Mouse (Mus musculus): ENCODE data around the gene Gm45521.

Gm45521 gene

GRCm38 (mm10) chr14:7952610-7953254 lies 4.4 kb upstream of the Gm45521 start:
- peak; percentile 35 for DNase-seq (ENCODE audit: low spot score)

- peak; percentile 69 for DNase-seq (ENCODE audit: low spot score)
Measured at GRCm38 (mm10) chr14:7954071-7954471, 3.0 kb upstream of the Gm45521 start.

GRCm38 (mm10) chr14:7956427-7956826 lies 661 bp upstream of the Gm45521 start:
- DNase-seq (ENCODE audit: low spot score): peak; percentile 76

GRCm38 (mm10) chr14:7960616-7961015 lies 3.5 kb downstream of the Gm45521 start:
- DNase-seq (ENCODE audit: low spot score): no peak

GRCm38 (mm10) chr14:7961714-7962113 lies 4.6 kb downstream of the Gm45521 start:
- DNase-seq (ENCODE audit: low spot score): no peak

GRCm38 (mm10) chr14:7962626-7963025 lies 5.5 kb downstream of the Gm45521 start:
- no peak for DNase-seq (ENCODE audit: low spot score)

GRCm38 (mm10) chr14:7963160-7963559 lies 6.1 kb downstream of the Gm45521 start:
- DNase-seq (ENCODE audit: low spot score): no peak

- DNase-seq (ENCODE audit: low spot score): peak; percentile 75
Measured at GRCm38 (mm10) chr14:7964219-7964889, 7.3 kb downstream of the Gm45521 start.

- no peak for DNase-seq (ENCODE audit: low spot score)
Measured at GRCm38 (mm10) chr14:7971889-7972493, 14.9 kb downstream of the Gm45521 start.

GRCm38 (mm10) chr14:7974643-7975042 lies 17.6 kb downstream of the Gm45521 start:
- DNase-seq (ENCODE audit: low spot score): no peak

- DNase-seq (ENCODE audit: low spot score): no peak
Measured at GRCm38 (mm10) chr14:7975177-7975576, 18.1 kb downstream of the Gm45521 start.

- no peak for DNase-seq (ENCODE audit: low spot score)
Measured at GRCm38 (mm10) chr14:7977471-7977870, 20.4 kb downstream of the Gm45521 start.

- no peak for DNase-seq (ENCODE audit: low spot score)
Measured at GRCm38 (mm10) chr14:7978183-7978582, 21.1 kb downstream of the Gm45521 start.

GRCm38 (mm10) chr14:7981226-7981625 lies 24.1 kb downstream of the Gm45521 start:
- DNase-seq (ENCODE audit: low spot score): no peak

GRCm38 (mm10) chr14:7986913-7987312 lies 29.8 kb downstream of the Gm45521 start:
- no peak for DNase-seq (ENCODE audit: low spot score)

- DNase-seq (ENCODE audit: low spot score): no peak
Measured at GRCm38 (mm10) chr14:7989371-7989770, 32.3 kb downstream of the Gm45521 start.

- no peak for DNase-seq (ENCODE audit: low spot score)
Measured at GRCm38 (mm10) chr14:7989961-7990360, 32.9 kb downstream of the Gm45521 start.

- DNase-seq (ENCODE audit: low spot score): no peak
Measured at GRCm38 (mm10) chr14:7991108-7991776, 34.2 kb downstream of the Gm45521 start.

GRCm38 (mm10) chr14:7992158-7992557 lies 35.1 kb downstream of the Gm45521 start:
- DNase-seq (ENCODE audit: low spot score): no peak

GRCm38 (mm10) chr14:7994271-7994767 lies 37.2 kb downstream of the Gm45521 start, which contains the start of gene Dnase1l3:
Gene Dnase1l3, minus strand, starts transcription at chr14:7994573.
- peak; percentile 60 for DNase-seq (ENCODE audit: low spot score)

GRCm38 (mm10) chr14:7997255-7997696 lies 40.2 kb downstream of the Gm45521 start:
- peak; percentile 91 for DNase-seq (ENCODE audit: low spot score)

GRCm38 (mm10) chr14:7999030-7999429 lies 41.9 kb downstream of the Gm45521 start:
- DNase-seq (ENCODE audit: low spot score): no peak
